Mouse (Mus musculus) stomach, embryonic 16.5 days (tissue): ENCODE results near the gene Bbs4. TPM values are rescaled to one million over a fixed set of nuclear protein-coding genes. Genes with fewer than 3 reads are reported as not detected.

Experiments
- ATAC-seq: fragments of 200-750 bp; cut with Nextera tagmentation; 2 replicates; pipeline ENCODE4 v1.8.0; 2017; ENCODE audit warnings: moderate number of reproducible peaks, moderate TSS enrichment; ENCODE audit not compliant: insufficient read depth, low FRiP score
- H3K27ac ChIP-seq: fragments of 300-500 bp; sonication (generic); 2 replicates; pipeline ENCODE4 v1.5.1; 2014; ENCODE audit warnings: low read length
- H3K27me3 ChIP-seq: fragments of 300-500 bp; sonication (generic); 2 replicates; pipeline ENCODE4 v1.6.1; 2014; ENCODE audit warnings: low read length, control low read depth, mixed read lengths; ENCODE audit not compliant: control insufficient read depth, insufficient read depth
- H3K36me3 ChIP-seq: fragments of 300-500 bp; sonication (generic); 2 replicates; pipeline ENCODE4 v1.6.1; 2014; ENCODE audit warnings: low read length; ENCODE audit not compliant: control insufficient read depth, insufficient read depth
- H3K4me1 ChIP-seq: fragments of 300-500 bp; sonication (generic); 2 replicates; pipeline ENCODE4 v1.6.1; 2014; ENCODE audit warnings: low read length, control low read depth, mixed read lengths; ENCODE audit not compliant: control insufficient read depth, insufficient read depth
- H3K4me2 ChIP-seq: fragments of 300-500 bp; sonication (generic); 2 replicates; pipeline ENCODE4 v1.6.1; 2014; ENCODE audit warnings: low read depth, low read length, mixed read lengths
- H3K4me3 ChIP-seq: fragments of 300-500 bp; sonication (generic); replicated peaks from 2 replicates; pipeline ENCODE4 v1.5.1; 2014; ENCODE audit warnings: mild to moderate bottlenecking, low read length
- H3K9ac ChIP-seq: fragments of 300-500 bp; sonication (generic); 2 replicates; pipeline ENCODE4 v1.6.1; 2014; ENCODE audit warnings: low read length
- H3K9me3 ChIP-seq: fragments of 300-500 bp; sonication (generic); replicated peaks from 2 replicates; pipeline ENCODE4 v1.6.1; 2016; ENCODE audit warnings: low read length, control low read depth; ENCODE audit not compliant: control insufficient read depth
- WGBS: fragments of 180-500 bp; shearing (Covaris S2); extraction: QIAGEN DNeasy Blood & Tissue Kit; methylation state at CpG from one replicate; pipeline ENCODE4 v1.1.7; 2014; 5-methylcytosine and 5-hydroxymethylcytosine counted together
- polyA plus RNA-seq: library from polyadenylated mRNA; unstranded; fragments of >200 nt; fragmentation: Nextera tagmentation; extraction: Ambion mirVana; gene quantifications from 2 replicates; pipeline ENCODE4 v1.2.1, GENCODE M21; 2015

Gene Bbs4
- polyA plus RNA-seq, 1 experiment from 2014 or later = 10.7 TPM

DNA sequence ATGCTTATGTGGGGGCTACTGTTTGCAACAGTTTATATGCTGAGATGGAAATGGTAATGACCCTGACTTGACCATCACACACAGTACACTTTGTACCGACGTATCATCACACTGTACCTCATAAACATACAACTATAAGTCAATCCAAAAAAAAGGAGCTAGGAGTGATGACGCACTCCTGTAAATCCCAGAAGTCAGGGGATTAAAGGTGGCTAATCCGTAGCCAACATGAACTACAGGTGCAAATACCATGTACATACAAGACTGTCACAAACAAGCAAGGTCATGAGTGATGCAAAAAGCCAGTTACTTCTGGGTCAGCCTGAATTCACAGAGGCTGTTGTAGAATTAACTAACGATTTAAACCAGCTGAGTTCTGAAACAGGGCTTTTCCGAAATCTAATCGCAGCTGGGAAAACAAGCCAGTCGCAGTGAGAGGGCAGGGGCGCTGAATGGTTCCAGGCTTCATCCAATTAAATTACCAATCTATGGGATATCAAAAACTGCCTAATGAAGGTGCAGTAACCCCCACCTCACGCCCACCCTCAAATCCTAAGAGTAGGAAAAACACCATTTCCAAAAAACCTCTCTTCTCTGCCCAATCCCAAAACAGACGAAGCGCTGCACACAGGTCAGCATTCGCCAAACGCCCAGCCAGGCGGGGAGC lies 589 bp downstream of the Bbs4 start:
- peak overlapping the region; percentile 82 for H3K27ac ChIP-seq
- H3K4me1 ChIP-seq = no peaks in the 10 kb centered on the region
- peak overlapping the region; percentile 63 for H3K4me3 ChIP-seq
- ATAC-seq = peak; percentile 14; the same call in 1 of the 2 replicates
- WGBS = 6% methylated on average over 15 of the region's 15 CpGs
- H3K9ac ChIP-seq = peak overlapping the region; percentile 76
- no peaks in the 10 kb centered on the region for H3K9me3 ChIP-seq
- H3K27me3 ChIP-seq = no peaks in the 10 kb centered on the region
- H3K4me2 ChIP-seq = peak overlapping the region; percentile 83
- no peaks in the 10 kb centered on the region for H3K36me3 ChIP-seq

DNA sequence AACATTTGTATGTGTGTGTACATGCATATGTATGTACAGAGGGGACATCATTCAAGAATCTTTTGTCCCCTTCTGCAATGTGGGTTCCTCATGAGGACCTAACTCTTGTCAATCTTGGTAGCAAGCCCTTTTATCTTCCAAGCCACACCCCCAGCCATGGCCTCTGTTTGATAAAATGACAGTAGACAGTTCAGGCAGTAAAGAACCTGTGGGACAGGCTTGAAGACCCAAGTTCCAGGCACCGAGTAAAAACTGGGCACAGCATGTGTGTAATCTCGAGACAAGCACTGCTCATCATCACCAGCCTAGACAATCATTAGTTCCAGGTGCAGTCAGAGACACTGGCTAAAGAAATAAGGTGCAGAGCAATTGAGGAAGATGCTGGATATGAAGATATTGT lies 7.1 kb downstream of the Bbs4 start:
- no peak for ATAC-seq
- H3K27me3 ChIP-seq = no peaks in the 10 kb centered on the region
- no peak overlapping the region for H3K9ac ChIP-seq
- WGBS = 75% methylated on average over 2 of the region's 2 CpGs
- no peaks in the 10 kb centered on the region for H3K36me3 ChIP-seq
- H3K4me1 ChIP-seq = no peaks in the 10 kb centered on the region
- H3K27ac ChIP-seq = no peak overlapping the region
- H3K4me3 ChIP-seq = no peak overlapping the region
- H3K4me2 ChIP-seq = no peak overlapping the region
- H3K9me3 ChIP-seq = no peaks in the 10 kb centered on the region

DNA sequence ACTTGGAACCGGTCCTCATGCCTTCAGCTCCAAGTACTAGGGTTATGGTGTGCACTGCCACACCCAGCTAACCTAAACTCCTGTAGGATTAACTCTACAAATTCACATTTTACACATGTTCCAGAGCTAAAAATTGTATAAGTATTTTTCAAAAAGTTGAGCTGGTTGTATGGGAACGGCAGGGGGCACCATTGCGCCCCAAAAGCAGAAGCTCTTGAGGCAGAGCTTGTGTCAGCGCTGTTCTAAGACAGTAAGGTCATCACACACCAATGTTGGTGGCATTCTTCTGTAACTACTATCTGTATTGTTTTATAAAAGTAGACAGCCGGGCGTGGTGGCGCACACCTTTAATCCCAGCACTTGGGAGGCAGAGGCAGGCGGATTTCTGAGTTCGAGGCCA lies 13.3 kb downstream of the Bbs4 start:
- Histone ChIP-seq H3K4me3 (no peak overlapping the region), H3K4me2 (no peak overlapping the region), H3K9me3 (no peaks in the 10 kb centered on the region), H3K27me3 (no peaks in the 10 kb centered on the region), H3K4me1 (no peaks in the 10 kb centered on the region), H3K36me3 (no peaks in the 10 kb centered on the region), H3K9ac (no peak overlapping the region), H3K27ac (no peak overlapping the region)
- no peak for ATAC-seq
- 80% methylated on average over 8 of the region's 9 CpGs for WGBS

DNA sequence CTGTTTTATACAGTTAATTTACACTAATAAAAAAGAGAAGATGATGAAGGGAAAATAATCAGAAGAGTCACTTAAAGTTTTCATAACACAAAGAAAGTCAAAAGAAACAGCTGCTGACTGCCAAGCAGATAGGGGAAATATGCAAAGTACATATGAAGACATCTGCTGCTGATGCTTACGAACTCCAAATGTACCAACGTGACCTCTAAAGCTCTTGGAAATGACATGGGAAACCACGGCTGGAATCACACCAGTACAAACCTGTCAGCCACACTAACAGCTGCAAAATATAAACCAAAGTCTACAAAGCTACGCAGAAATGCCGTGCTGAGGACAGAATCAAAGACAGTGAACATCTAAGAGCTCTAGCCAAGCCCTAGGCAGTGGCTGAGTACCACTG lies 14.2 kb downstream of the Bbs4 start:
- no peak overlapping the region for H3K27ac ChIP-seq
- no peaks in the 10 kb centered on the region for H3K4me1 ChIP-seq
- no peak overlapping the region for H3K4me2 ChIP-seq
- H3K27me3 ChIP-seq = no peaks in the 10 kb centered on the region
- H3K36me3 ChIP-seq = no peaks in the 10 kb centered on the region
- no peak overlapping the region for H3K9ac ChIP-seq
- ATAC-seq = no peak
- 61% methylated on average over 5 of the region's 5 CpGs for WGBS
- no peak overlapping the region for H3K4me3 ChIP-seq
- no peaks in the 10 kb centered on the region for H3K9me3 ChIP-seq

DNA sequence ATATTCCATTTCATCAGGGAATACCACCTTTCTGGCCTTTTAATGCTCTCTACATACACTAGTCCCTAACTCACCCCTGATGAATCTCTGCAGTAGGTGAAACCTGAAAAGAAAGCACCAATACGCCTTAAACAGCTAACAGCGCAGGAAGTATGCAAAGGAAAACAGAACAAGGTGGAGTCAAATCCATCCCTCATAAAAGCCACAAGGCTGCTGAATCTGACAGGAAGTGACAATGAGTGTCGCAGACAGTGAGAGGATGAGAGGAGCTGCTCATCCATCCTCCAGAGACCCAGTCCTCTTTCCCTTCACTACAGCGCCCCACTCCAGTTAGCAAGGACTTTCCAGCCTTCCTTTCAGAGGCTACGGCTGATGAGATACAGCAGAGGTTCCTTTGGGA lies 14.9 kb downstream of the Bbs4 start:
- Histone ChIP-seq H3K27ac (no peak overlapping the region), H3K36me3 (no peaks in the 10 kb centered on the region), H3K4me2 (no peak overlapping the region), H3K4me1 (no peaks in the 10 kb centered on the region), H3K4me3 (no peak overlapping the region), H3K9ac (no peak overlapping the region), H3K27me3 (no peaks in the 10 kb centered on the region), H3K9me3 (no peaks in the 10 kb centered on the region)
- 84% methylated on average over 5 of the region's 5 CpGs for WGBS
- ATAC-seq = no peak

DNA sequence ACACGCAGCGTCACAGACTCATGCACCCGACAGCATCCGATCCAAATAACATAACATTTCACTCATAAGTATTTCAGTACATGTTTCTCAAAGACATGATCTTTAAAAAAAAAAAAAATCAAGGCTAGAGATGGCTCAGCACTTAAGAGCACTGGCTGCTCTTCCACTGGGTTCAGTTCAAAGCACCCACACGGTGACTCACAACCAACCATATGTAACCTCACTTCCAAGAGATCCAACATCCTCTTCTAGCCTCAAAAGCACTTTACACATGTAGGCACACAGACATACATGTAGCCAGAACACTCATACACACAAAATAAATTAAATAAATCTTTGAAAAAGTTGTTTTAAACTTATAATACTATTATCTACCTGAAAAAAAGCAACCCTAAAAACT lies 15.4 kb downstream of the Bbs4 start:
- Histone ChIP-seq H3K9me3 (no peaks in the 10 kb centered on the region), H3K9ac (no peak overlapping the region), H3K4me2 (no peak overlapping the region), H3K27me3 (no peaks in the 10 kb centered on the region), H3K36me3 (no peaks in the 10 kb centered on the region), H3K4me1 (no peaks in the 10 kb centered on the region), H3K27ac (no peak overlapping the region), H3K4me3 (no peak overlapping the region)
- 90% methylated on average over 5 of the region's 5 CpGs for WGBS
- no peak for ATAC-seq

DNA sequence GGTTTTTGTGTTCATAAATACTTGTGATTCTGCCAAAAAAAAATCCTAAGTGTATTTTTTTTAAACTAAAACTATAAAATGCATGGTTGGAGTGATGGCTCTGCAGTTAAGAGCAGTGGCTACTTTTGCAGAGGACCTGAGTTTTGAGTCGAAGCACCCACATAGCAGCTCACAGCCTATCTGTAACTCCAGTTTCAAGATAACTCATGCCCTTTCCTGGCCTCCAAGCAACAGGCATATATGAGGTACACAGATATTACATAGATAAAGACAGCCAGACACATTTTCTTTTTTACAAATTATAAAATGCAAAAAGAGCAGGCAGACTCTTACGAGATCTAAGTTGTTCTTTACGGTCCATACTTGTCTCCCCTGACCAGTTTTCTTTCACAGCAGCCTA lies 16.8 kb downstream of the Bbs4 start:
- no peak for ATAC-seq
- H3K27me3 ChIP-seq = no peaks in the 10 kb centered on the region
- H3K36me3 ChIP-seq = no peaks in the 10 kb centered on the region
- H3K9ac ChIP-seq = no peak overlapping the region
- WGBS = 94% methylated on average over 3 of the region's 3 CpGs
- H3K4me2 ChIP-seq = no peak overlapping the region
- H3K4me3 ChIP-seq = no peak overlapping the region
- H3K4me1 ChIP-seq = no peaks in the 10 kb centered on the region
- no peaks in the 10 kb centered on the region for H3K9me3 ChIP-seq
- H3K27ac ChIP-seq = no peak overlapping the region

DNA sequence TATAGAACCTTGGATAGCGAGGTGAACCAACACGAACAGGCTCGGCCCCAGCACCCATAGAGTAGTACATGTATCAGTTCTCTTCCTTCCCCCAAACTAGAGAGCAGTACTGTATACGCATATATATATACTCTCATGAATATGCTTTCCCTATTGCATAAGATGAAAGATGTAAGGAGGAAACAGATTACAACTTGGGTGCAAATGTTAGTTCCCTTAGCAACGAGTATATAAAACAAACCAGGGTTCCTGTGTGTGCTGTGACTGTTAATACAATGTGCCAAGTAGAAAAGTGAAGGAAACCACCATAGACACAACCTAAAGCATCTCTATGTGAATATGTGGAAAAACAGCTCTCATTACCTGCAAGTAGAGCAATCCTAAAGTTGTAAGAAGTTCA lies 23.3 kb downstream of the Bbs4 start:
- Histone ChIP-seq H3K9ac (no peak overlapping the region), H3K4me3 (no peak overlapping the region), H3K27me3 (no peaks in the 10 kb centered on the region), H3K4me1 (no peaks in the 10 kb centered on the region), H3K27ac (no peak overlapping the region), H3K36me3 (0 out of 2 replicates have a peak, but pooled peaks cover 3% of the 10 kb centered on the region), H3K9me3 (no peaks in the 10 kb centered on the region), H3K4me2 (no peak overlapping the region)
- WGBS = 91% methylated on average over 5 of the region's 5 CpGs
- ATAC-seq = no peak

DNA sequence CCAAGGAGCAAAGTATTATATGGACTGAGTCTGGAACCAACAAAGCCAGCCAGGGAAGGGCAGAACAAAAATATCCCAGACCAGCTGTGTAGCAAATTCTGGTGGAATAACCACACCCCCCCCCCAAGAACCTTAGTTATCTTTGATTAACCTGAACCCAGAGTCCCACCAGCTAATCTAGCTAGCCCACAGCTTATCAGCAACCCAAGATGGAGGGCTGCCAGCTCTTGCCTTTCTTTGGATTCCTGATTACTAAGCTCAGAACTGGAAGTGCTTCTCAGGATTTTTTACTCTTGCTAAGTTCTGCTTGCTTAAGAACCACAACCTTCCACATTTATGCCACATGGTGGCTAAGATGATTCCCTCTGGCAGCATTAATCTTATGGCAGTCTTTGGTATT lies 29.0 kb downstream of the Bbs4 start:
- ATAC-seq = no peak
- Histone ChIP-seq H3K27ac (no peak overlapping the region), H3K4me1 (no peaks in the 10 kb centered on the region), H3K4me3 (no peak overlapping the region), H3K27me3 (no peaks in the 10 kb centered on the region), H3K9me3 (no peaks in the 10 kb centered on the region), H3K9ac (no peak overlapping the region), H3K4me2 (no peak overlapping the region), H3K36me3 (peaks cover 11% of the 10 kb centered on the region; the same call in 1 of the 2 replicates)
